Mouse (Mus musculus) embryonic fibroblast, embryonic 13.5 days (primary cell): ENCODE results near the gene Slco1b2.

Experiments used
- CTCF ChIP-seq: IDR thresholded peaks from 2 replicates; pipeline ENCODE4 v1.5.1; 2011; ENCODE audit warnings: mild to moderate bottlenecking, control low read depth, low read length, moderate library complexity, borderline replicate concordance; ENCODE audit not compliant: insufficient read depth
- POLR2A ChIP-seq: IDR thresholded peaks from 2 replicates; pipeline ENCODE4 v1.6.1; 2011; ENCODE audit warnings: low read depth, mild to moderate bottlenecking, control low read depth, low read length, moderate library complexity

GRCm38 (mm10) chr6:141596081-141596480, 33.2 kb upstream of the Slco1b2 start:
- TF ChIP-seq POLR2A (no peak), CTCF (no peak)
